Mouse (Mus musculus) adrenal gland, adult 18-20 months (tissue): ENCODE results near the gene Rps6ka1. TPM values are rescaled to one million over a fixed set of nuclear protein-coding genes. Genes with fewer than 3 reads are reported as not detected.
"Not testable (repeated sequence)": the region's sequence is repeated elsewhere in the genome, so short reads cannot be mapped to it uniquely, and the experiment has no call there.

Source experiments
- DNase-seq, 2 experiments: peaks; one replicate each; pipeline ENCODE4 v3.0.0; 2021 to 2022; ENCODE audit warnings: low spot score in 2 of 2
- total RNA-seq, 2 experiments: library from RNA; stranded (reverse); gene quantifications; 1 replicate in 1 of 2; 2 replicates in 1 of 2; pipeline ENCODE4 v1.2.3; 2021

Rps6ka1 gene
- total RNA-seq, 2 experiments from 2014 or later: 11.1 to 17.2 TPM

DNA sequence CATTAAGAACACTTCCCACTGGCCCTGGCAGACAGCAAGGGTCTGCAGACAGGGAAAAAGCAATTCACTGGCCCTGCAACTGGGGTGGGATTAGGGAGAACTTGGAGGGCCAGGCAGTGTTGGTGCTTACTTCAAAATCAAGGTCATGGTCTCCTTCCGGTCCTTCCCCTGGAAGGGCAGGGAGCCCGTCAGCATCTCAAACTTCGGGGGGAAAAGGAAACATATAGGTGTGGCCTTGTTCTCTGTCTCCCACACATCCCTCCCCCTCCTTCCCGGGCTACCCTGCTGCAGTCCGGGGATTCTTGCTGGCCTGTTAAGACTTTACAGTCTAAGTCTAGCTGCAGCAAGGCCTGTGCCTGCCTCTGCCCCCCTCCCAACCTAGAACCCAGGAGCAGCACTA is 22.4 kb downstream of the Rps6ka1 start:
- DNase-seq: no peak

DNA sequence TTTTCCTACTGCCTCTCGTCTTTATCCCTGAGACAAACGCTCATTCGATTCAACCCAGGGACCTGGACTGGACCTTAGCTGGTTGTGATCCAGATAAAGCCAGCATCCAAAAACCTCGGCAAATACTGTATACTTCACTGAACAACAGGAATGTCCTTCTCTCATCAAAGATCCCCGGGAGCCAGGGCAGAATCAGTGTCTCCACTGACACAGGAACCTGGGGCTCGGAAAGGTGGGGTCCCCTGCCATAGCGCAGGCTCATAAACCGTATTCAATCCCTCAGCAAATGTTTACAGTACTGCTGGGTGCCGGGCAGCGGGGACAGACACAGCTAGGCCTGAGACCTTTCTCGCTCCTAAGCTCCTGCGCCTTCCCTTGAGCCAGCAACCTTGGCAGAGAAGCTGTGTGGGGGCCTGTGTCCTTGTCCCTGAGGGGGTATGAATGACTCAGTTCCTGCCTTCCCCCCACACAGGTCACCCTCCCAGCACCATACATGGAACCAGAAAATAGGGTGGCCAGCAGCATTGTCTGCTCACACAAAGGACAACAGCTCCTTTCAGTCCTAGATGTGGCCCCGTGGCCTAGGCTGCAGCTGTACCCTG is 23.1 kb downstream of the Rps6ka1 start:
- peak; percentile 46 to 53 for DNase-seq

DNA sequence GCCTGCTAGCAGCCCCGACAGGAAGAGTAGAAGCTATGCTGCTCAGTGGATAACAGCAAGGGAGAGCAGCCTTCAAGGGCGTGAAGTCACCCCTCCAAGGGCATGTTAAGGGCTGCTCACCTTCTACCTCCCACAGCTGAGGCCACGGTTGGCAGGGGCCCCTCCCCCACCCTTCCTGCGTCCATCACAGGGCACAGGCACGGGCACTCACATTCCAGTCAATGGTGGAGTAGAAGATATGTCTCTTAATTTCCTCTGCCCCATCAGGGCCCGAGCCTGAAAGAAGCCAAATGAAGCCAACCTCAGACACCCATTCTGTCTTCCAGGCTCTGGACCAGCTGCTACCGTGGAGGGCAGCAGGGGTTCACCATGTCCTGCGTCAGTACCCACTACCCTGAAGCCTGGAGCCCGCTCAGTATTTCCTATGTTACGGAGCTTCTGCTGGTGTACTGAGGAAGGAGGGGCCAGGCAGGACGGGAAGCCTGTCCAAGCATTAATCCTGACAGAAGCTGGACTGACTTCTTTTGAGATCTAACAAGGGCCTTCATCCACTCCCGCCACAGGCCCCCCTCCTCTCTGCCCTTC is 23.7 kb downstream of the Rps6ka1 start:
- peak in 1 of 2 experiments; percentile 34 for DNase-seq

DNA sequence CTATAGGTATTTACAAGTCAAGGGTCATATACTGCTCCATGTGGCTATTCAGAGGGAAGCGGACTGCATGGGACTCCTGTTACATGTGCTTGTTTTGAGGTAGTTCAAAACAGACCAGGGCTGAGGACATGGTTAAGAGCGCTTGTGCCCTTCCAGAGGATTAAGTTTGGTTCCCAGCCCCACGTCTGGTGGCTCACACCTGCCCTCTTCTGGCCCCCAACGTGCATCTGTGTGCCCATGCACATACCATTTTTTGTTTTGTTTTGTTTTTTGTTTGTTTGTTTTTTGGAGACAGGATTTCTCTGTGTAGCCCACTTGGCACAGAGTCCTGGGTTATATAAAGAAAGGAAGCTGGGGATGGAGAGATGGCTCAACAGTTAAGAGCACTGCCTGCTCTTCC is 30.1 kb downstream of the Rps6ka1 start:
- DNase-seq: no peak

DNA sequence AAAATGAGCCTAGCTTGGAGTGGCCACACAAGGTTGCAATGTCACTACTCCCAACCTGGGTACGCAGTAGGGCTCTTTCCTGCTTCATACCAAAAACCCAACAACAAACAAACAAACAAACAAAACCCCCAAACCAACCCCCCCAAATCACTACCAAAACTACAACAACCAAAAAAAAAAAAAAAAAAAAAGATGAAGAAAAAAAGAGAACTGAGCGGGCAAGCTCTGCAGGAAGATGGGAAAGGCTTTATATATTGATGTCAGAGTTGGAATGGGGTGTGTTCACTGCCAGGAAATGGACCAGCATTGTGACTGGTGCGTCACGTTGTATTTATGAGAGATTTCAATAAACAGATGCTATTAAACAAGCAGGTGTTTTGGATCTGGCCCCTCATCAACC is 33.0 kb downstream of the Rps6ka1 start:
- no peak for DNase-seq

DNA sequence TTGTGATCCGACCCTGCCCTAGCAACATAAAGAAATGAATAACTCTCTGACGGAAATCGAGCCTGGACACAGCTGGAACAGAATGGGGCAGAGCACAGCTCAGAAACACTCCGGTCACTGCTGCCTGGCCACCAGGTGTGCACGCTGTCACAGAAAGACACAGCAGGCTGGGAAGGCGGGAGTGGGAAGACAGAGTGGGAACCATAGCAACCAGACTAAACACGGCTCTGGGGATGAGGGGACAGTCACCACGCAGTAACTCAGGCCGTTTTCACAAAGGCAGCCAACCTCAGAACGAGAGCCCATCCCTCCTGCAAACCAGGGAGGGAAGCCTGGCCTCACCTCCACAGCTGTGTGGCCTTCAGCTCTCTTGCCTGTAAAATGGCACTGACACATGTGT is 34.0 kb downstream of the Rps6ka1 start:
- DNase-seq: no peak

DNA sequence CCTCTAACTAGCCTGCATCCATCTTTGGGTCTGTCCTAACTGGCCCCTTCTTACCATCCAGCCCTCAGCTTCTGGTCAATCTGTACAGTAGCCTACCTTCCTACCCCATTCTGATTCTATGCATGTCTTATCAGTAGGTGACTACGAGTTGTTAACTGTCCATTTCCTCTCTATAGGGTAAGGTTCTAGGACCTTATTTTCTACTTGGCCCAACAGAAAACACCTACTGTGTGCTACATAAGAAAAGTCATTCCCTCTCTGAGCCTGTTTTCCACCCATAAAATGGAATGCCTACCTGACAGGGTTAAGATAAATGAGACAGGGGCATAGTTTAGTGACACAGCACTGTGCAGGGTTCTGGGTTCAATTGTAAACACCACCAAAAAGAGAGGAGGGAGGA is 41.0 kb downstream of the Rps6ka1 start:
- DNase-seq: no peak

DNA sequence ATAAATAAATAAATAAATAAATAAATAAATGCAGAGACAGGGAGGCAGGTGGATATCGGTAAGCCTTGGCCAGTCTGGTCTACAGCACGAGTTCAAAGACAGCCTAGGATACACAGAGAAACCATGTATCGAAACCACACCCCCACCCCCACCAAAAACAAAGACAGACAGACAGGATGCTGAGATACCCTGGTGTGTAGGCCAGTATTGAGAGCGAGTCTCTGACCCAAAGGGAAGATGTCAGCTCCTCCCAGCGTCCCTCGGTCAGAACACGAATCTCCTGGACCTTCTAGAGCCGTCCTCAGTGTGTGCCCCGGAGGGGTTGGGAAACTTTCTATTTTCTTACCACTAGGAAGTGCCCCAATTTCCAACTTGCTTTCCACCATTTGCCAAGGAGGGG is 42.5 kb downstream of the Rps6ka1 start:
- DNase-seq: no peak

DNA sequence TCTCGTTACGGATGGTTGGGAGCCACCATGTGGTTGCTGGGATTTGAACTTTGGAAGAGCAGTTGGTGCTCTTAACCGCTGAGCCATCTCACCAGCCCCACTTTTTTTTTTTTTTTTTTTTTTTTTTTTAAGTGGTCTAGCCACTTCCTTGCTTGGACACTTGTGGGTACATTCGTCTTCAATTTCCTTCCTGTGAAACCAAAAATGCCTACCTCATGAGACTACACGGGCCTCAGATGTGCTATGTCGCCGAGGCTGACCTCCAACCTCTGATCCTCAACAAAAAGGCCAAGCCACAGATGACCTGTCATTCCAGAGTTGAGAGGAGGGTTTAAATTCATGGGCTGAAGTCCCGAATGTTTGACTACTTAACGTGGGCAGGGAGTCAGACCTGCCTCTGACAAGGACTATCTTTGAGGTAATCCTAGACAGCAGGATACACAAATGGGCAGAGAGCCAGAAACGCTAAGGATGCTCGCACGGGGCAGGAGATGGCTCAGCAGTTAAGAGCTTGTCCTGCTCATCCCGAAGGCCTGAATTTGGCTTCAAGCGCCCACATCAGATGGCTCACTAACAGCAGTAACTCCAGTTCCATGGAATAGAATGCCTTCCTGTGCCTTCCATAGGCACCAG is 43.3 kb downstream of the Rps6ka1 start:
- no peak for DNase-seq

DNA sequence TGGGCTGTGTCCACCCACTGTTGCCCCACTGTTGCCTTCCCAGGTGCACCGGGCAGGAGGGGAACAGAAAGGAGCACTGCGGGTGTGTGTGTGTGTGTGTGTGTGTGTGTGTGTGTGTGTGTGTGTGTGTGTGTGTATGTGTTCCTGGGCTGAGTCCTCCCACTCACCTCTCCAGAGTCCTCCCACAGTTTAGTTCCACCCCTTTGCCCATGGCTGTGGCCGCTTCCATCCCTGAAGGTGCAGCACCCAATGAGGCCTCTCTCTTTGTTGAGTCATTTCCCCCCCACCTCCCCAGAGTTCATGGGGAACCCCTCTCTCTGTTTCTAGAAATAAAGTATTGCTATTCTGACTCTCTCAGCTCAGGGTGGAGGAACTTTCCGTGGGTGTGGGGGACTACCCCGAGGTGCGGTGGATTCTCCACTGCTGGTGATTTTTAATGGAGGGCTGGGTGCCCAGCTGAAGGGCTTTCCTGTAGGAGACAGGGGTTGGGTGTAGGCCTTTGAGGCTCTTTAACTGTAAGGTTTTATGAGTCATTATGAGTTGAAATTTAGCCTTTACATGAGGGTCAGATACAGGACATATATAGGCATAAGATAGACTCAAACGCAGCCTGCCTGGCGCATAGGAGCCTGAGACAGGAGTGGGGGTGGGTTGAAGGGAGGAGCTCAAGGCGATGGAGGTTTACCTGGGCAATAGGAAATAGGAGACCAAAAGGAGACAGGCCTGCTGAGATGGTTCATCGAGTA is 44.4 kb downstream of the Rps6ka1 start:
- DNase-seq: no peak

DNA sequence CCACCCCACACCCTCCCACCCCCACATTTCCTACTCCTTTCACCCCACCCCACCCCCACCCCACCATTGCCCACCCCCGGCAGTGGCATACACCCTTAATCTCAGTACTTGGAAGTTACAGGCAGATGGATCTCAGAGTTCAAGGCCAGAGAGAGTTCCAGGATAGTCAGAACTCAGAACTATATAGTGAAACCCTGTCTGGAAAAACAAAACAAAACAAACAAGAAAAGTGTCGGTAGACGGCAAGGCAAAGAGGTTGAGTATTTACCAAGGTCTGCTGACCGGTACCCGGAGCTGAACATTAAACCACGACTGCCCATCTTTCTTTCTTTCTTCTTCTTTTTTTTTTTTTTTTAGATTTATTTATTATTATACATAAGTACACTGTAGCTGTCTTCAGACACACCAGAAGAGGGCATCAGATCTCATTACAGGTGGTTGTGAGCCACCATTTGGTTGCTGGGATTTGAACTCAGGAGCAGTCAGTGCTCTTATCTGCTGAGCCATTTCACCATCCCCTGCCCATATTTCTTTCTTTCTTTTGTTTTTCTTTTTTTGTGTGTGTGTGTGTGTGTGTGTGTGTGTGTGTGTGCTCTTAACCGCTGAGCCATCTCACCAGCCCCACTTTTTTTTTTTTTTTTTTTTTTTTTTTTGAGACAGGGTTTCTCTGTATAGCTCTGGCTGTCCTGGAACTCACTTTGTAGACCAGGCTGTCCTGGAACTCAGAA is 45.7 kb downstream of the Rps6ka1 start:
- DNase-seq: not testable (repeated sequence)

DNA sequence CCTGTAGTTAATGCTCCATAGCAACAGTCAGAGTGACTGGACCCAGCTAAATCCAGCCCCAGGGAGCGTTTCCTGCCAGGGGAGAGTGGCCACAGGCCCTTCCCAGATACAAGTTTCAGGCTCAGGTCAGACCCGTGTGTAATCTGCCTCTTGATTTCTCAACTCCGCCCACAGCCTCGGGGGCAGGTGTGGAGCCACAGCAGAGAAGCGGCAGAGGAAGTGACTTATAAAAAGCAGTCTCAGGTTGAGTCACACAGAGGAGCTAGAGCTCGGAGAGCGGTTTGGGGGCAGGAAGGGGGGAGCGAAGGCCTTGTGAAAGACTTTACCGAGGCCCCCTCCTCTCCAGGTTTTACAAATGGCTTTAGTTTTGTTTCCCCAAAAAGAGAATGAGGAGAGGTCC is 46.6 kb downstream of the Rps6ka1 start:
- DNase-seq: no peak

DNA sequence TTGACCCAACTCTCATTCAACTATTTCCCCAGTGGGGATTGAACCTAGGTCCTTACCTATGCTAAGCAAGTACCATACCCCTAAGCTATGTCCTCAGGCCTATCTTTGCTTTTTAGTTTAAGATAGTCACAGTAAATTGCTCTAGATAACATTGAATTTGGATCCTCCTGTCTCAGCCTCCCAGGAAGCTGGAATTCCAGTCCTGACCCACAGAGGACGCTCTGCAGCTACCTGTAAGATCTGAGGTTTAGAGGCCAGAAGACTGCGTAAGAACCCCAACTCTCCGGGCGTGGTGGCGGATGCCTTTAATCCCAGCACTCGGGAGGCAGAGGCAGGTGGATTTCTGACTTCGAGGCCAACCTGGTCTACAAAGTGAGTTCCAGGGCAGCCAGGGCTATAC is 47.1 kb downstream of the Rps6ka1 start:
- DNase-seq: no peak

DNA sequence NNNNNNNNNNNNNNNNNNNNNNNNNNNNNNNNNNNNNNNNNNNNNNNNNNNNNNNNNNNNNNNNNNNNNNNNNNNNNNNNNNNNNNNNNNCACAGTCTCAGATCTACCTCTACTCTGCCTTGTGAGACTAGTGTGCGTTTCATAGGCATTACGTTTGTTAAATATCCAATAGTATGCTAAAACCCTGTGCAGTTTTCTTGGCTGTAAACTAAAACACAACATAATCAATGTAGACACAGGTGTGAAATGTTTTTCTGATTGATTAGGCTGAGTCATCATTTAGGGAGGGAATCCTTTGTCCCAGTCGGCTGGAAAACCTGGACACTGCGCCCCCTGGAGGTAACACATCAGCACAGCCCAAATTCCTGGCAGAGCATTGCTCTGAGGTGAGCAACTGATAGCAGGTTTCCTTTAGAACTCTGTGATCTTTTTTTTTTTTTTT is 48.2 kb downstream of the Rps6ka1 start:
- DNase-seq: no peak

DNA sequence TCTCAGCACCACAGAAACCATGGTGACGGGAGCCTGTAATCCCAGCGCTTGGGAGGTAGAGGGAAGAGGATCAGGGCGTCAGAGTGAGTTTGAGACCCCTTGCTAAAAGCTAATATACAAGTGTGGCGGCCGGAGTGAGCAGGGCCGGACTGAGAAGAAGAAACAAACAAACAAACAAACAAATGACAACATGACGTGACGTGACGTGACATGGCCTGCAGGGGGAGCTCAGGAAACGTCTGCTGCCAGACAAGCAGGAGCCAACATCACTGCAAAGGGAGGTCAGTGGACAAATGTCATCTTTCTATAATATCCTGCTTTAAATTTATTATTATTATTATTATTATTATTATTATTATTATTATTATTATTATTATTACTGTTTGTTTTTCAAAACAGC is 51.0 kb downstream of the Rps6ka1 start:
- DNase-seq: peak in 1 of 2 experiments; percentile 41

DNA sequence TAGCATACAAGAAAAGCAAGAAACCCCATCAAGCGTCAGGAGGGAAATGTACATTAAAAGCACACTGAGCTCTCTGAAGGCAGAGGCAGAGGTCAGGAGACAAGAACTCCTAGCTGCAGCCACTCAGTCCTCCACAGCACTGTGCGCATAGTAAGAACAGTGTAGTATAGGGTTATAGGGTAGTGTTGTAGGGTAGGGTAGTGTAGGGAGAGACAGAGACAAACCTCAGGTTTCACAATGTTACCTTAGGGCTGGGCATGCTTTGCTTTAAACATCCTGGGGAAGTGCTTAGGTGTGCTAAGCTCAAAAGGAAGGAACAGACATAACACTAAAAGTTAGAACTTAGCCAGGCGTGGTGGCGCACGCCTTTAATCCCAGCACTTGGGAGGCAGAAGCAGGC is 52.4 kb downstream of the Rps6ka1 start:
- no peak for DNase-seq

DNA sequence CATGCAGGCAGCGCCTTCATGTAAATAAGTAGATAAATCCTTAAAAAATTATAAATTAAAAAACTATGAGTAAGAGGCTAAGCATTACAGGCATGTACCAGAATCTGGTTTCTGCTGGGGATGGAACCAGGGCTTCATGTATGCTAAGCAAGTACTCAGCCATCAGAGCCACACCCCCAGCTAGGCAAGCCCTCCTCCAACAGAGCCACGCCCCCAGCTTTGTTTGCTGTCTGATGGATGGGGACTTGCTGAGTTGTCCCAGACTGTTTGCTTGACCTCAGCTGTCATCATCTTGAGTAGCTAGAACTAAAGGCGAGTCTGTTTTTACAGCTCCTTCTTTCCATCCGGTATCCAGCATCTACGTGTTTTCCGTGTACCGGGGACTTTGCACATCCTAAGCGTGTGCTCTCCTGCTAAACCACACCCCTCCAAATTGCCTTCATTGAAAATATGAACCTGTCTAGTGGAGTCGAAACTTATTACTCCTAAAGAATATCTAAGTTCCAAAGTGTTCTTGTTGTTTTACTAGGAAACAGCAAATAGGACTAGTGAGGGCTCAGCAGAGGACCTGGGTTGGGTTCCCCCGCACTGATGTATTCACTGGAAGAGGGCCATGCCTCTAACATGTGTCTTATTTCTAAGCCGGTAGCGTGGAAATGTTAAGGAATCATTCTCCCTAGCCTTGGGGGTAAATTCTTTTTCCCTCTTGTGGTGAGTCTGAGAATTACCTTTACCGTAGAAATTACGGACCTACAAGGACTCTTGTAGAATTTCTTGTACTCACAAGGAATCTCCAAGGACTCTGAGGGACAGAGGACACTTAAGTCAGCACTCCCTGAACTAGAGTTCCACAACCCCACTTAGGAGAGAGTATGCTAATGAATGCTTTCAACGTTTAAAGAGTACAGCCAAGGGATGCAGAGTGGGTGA is 54.4 kb downstream of the Rps6ka1 start:
- peak; percentile 29 to 31 for DNase-seq

DNA sequence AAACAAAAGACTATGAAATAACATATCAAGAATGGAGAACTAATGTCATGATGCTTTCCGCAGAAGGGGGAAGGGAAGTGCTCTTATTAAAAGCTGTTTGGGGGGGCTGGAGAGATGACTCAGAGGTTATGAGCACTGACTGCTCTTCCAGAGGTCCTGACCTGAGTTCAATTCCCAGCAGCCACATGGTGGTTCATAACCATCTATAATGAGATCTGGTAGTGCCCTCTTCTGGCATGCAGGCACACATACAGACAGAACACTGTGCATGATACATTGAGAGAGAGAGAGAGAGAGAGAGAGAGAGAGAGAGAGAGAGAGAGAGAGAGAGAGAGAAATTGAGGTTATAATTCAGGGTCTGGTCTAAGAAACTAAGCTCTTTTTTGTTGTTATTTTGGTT is 57.1 kb downstream of the Rps6ka1 start:
- no peak for DNase-seq

DNA sequence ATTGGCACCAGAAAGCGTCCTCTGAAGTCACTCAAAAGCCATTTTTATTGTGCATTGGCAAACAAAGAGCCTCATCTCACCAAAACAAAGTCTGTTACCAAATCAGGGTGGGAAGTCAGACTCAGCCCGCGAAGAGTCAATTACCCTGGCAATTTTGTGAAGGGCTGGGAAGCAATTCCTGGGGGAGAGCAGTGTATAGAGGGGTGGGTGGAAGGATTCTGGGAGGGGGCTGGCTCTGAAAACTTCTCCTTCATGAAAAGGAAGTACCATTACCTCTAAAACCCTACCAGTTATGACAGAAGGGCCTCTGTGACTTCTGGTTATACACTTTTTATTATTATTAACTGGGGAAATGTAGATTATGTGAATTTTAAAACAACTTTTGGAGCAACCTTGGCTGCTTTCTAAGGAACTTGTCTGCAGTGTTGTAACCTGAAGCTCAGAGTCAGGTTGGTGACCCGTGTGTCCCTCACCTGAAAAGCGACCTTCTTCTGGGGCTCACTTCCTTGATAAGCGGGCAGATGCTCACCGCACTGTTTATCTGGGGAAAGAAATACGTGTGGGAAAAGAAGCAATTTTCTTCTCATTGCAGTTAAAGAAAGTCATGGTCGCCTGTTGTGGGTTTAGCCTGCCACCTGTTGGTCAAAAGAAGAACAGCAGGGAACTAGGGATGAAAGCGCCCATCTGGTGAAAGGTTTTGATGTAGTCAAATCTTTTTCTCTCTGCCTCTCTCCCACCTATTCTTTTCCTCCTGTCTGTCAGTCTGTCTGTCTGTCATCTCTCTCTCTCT is 58.1 kb downstream of the Rps6ka1 start:
- DNase-seq: peak; percentile 72 to 76
